Mouse (Mus musculus) lung, adult 18-20 months (tissue): Measurements from ENCODE around the gene Blcap.

Experiments used
- DNase-seq, 2 experiments: peaks; one replicate each; pipeline ENCODE4 v3.0.0; 2022; ENCODE audit warnings: mixed read lengths in 2 of 2

The Blcap gene

GRCm38 (mm10) chr2:157518451-157518850 is 52.6 kb downstream of the Blcap start:
- DNase-seq = no peak

- DNase-seq = no peak
These were observed 53.5 kb downstream of the Blcap start for GRCm38 (mm10) chr2:157517526-157517925.

- no peak for DNase-seq
These were observed 56.7 kb downstream of the Blcap start for GRCm38 (mm10) chr2:157514353-157514752.

GRCm38 (mm10) chr2:157513737-157514208 is 57.3 kb downstream of the Blcap start:
- DNase-seq = peak in 1 of 2 experiments; percentile 5

GRCm38 (mm10) chr2:157512859-157513258 is 58.2 kb downstream of the Blcap start:
- DNase-seq = no peak

- DNase-seq = no peak
These were observed 61.0 kb downstream of the Blcap start for GRCm38 (mm10) chr2:157510031-157510430.

- no peak for DNase-seq
These were observed 61.9 kb downstream of the Blcap start for GRCm38 (mm10) chr2:157509182-157509581.

GRCm38 (mm10) chr2:157506779-157507178 is 64.3 kb downstream of the Blcap start:
- no peak for DNase-seq
